Mouse (Mus musculus) ES-Bruce4 (cell line): Measurements from ENCODE around the gene Ankrd11. TPM values are rescaled to one million over a fixed set of nuclear protein-coding genes. Genes with fewer than 3 reads are reported as not detected.

ENCODE experiments used
- H3K27ac ChIP-seq: 2 replicates; pipeline ENCODE4 v1.5.1; 2012; ENCODE audit warnings: low read length, inconsistent platforms; ENCODE audit not compliant: insufficient read depth
- H3K27me3 ChIP-seq: 2 replicates; pipeline ENCODE4 v1.6.1; 2012; ENCODE audit warnings: mild to moderate bottlenecking, low read length, inconsistent platforms; ENCODE audit not compliant: control insufficient read depth, poor library complexity, insufficient read depth, severe bottlenecking
- H3K36me3 ChIP-seq: 2 replicates; pipeline ENCODE4 v1.6.1; 2012; ENCODE audit warnings: inconsistent platforms, mild to moderate bottlenecking, low read length, moderate library complexity; ENCODE audit not compliant: control insufficient read depth, poor library complexity, insufficient read depth, severe bottlenecking
- H3K4me1 ChIP-seq: one replicate; pipeline ENCODE4 v1.8.1; 2011; ENCODE audit warnings: low read length; ENCODE audit not compliant: control insufficient read depth, insufficient read depth
- H3K4me3 ChIP-seq: 2 replicates; pipeline ENCODE4 v1.5.1; 2011; ENCODE audit warnings: low read depth, mild to moderate bottlenecking, low read length
- H3K9ac ChIP-seq: 2 replicates; pipeline ENCODE4 v1.6.1; 2012; ENCODE audit warnings: low read depth, mild to moderate bottlenecking, inconsistent platforms; ENCODE audit not compliant: poor library complexity, severe bottlenecking
- H3K9me3 ChIP-seq: replicated peaks from 2 replicates; pipeline ENCODE4 v1.6.1; 2012; ENCODE audit warnings: mild to moderate bottlenecking, low read length, inconsistent platforms; ENCODE audit not compliant: control insufficient read depth, poor library complexity, insufficient read depth, severe bottlenecking
- CTCF ChIP-seq: IDR thresholded peaks from one replicate; pipeline ENCODE4 v1.8.1; 2011; ENCODE audit warnings: low read depth, low read length
- EP300 ChIP-seq: IDR thresholded peaks from 2 replicates; pipeline ENCODE4 v1.6.1; 2011; ENCODE audit warnings: low read depth, low read length; ENCODE audit not compliant: insufficient read depth
- POLR2A ChIP-seq: IDR thresholded peaks from one replicate; pipeline ENCODE4 v1.8.1; 2011; ENCODE audit warnings: low read length; ENCODE audit not compliant: insufficient read depth
- polyA plus RNA-seq: library from polyadenylated mRNA; stranded (reverse); fragments of >200 nt; gene quantifications from 2 replicates; pipeline ENCODE4 v1.2.4, GENCODE M21; 2011; ENCODE audit warnings: low read depth; ENCODE audit not compliant: missing spikeins, insufficient read depth, insufficient read length

Gene Ankrd11
- polyA plus RNA-seq, 1 experiment, result 148 TPM

- TF ChIP-seq EP300, result no peak
- H3K9me3 ChIP-seq, result no peaks in the 10 kb centered on the region
- H3K36me3 ChIP-seq, result no peaks in the 10 kb centered on the region
- no peaks in the 10 kb centered on the region for H3K4me1 ChIP-seq
- H3K27me3 ChIP-seq, result no peaks in the 10 kb centered on the region
- no peak within 1 kb of the TSS for H3K9ac ChIP-seq
- peak within 1 kb of the TSS; percentile 26 for H3K4me3 ChIP-seq
- H3K27ac ChIP-seq, result no peak within 1 kb of the TSS
These were observed 194.1 kb downstream of the Ankrd11 start, which contains the start of gene Cdh15 for GRCm38 (mm10) chr8:122847829-122848561. Cdh15 (plus strand) TSS chr8:122847966.

- H3K27ac ChIP-seq, result no peak overlapping the region
- TF ChIP-seq POLR2A, result no peak
- TF ChIP-seq CTCF, result no peak
- TF ChIP-seq EP300, result no peak
- H3K9ac ChIP-seq, result no peak overlapping the region
- H3K4me1 ChIP-seq, result no peaks in the 10 kb centered on the region
- H3K36me3 ChIP-seq, result no peaks in the 10 kb centered on the region
- no peaks in the 10 kb centered on the region for H3K27me3 ChIP-seq
- H3K4me3 ChIP-seq, result no peak overlapping the region
- H3K9me3 ChIP-seq, result no peaks in the 10 kb centered on the region
These were observed 196.4 kb downstream of the Ankrd11 start for GRCm38 (mm10) chr8:122845662-122846061.

GRCm38 (mm10) chr8:122844161-122844560 lies 197.9 kb downstream of the Ankrd11 start:
- Histone ChIP-seq H3K27me3 (no peaks in the 10 kb centered on the region), H3K4me1 (no peaks in the 10 kb centered on the region), H3K27ac (no peak overlapping the region), H3K36me3 (no peaks in the 10 kb centered on the region), H3K9me3 (no peaks in the 10 kb centered on the region), H3K4me3 (no peak overlapping the region), H3K9ac (no peak overlapping the region)
- no peak for TF ChIP-seq CTCF
- TF ChIP-seq EP300, result no peak
- no peak for TF ChIP-seq POLR2A

- H3K4me3 ChIP-seq, result no peak overlapping the region
- H3K36me3 ChIP-seq, result no peaks in the 10 kb centered on the region
- H3K9me3 ChIP-seq, result no peaks in the 10 kb centered on the region
- no peaks in the 10 kb centered on the region for H3K27me3 ChIP-seq
- H3K4me1 ChIP-seq, result no peaks in the 10 kb centered on the region
- no peak overlapping the region for H3K27ac ChIP-seq
- TF ChIP-seq CTCF (no peak), EP300 (no peak), POLR2A (no peak)
- H3K9ac ChIP-seq, result no peak overlapping the region
These were observed 205.4 kb downstream of the Ankrd11 start for GRCm38 (mm10) chr8:122836696-122837095.

GRCm38 (mm10) chr8:122836199-122836598 lies 205.9 kb downstream of the Ankrd11 start:
- Histone ChIP-seq H3K9me3 (no peaks in the 10 kb centered on the region), H3K4me1 (no peaks in the 10 kb centered on the region), H3K9ac (no peak overlapping the region), H3K27me3 (no peaks in the 10 kb centered on the region), H3K4me3 (no peak overlapping the region), H3K36me3 (no peaks in the 10 kb centered on the region), H3K27ac (no peak overlapping the region)
- no peak for TF ChIP-seq CTCF
- TF ChIP-seq POLR2A, result no peak
- no peak for TF ChIP-seq EP300

- H3K27ac ChIP-seq, result no peak overlapping the region
- no peak for TF ChIP-seq EP300
- peak; percentile 86 for TF ChIP-seq CTCF
- no peaks in the 10 kb centered on the region for H3K4me1 ChIP-seq
- no peak overlapping the region for H3K9ac ChIP-seq
- no peaks in the 10 kb centered on the region for H3K27me3 ChIP-seq
- no peak overlapping the region for H3K4me3 ChIP-seq
- H3K9me3 ChIP-seq, result no peaks in the 10 kb centered on the region
- no peaks in the 10 kb centered on the region for H3K36me3 ChIP-seq
These were observed 207.1 kb downstream of the Ankrd11 start for GRCm38 (mm10) chr8:122834971-122835370.
